Mouse (Mus musculus) heart, postnatal 0 days (tissue): ENCODE results near the gene Rdh11.

Experiments
- CTCF ChIP-seq: IDR thresholded peaks from 2 replicates; pipeline ENCODE4 v1.5.1; 2016; ENCODE audit warnings: antibody characterized with exemption, control low read depth, low read depth
- EP300 ChIP-seq: IDR thresholded peaks from 2 replicates; pipeline ENCODE4 v1.6.1; 2016; ENCODE audit warnings: antibody characterized with exemption, low read depth

- TF ChIP-seq EP300, result no peak
- no peak for TF ChIP-seq CTCF
Observed at GRCm38 (mm10) chr12:79139417-79139816, 52.7 kb downstream of the Rdh11 start.
